Mouse (Mus musculus): Measurements from ENCODE around the gene Gde1. TPM values are rescaled to one million over a fixed set of nuclear protein-coding genes. Genes with fewer than 3 reads are reported as not detected.

Gene Gde1
- 57.6 and 70.7 TPM in 2 replicates for total RNA-seq (2012; rRNA removed)

DNA sequence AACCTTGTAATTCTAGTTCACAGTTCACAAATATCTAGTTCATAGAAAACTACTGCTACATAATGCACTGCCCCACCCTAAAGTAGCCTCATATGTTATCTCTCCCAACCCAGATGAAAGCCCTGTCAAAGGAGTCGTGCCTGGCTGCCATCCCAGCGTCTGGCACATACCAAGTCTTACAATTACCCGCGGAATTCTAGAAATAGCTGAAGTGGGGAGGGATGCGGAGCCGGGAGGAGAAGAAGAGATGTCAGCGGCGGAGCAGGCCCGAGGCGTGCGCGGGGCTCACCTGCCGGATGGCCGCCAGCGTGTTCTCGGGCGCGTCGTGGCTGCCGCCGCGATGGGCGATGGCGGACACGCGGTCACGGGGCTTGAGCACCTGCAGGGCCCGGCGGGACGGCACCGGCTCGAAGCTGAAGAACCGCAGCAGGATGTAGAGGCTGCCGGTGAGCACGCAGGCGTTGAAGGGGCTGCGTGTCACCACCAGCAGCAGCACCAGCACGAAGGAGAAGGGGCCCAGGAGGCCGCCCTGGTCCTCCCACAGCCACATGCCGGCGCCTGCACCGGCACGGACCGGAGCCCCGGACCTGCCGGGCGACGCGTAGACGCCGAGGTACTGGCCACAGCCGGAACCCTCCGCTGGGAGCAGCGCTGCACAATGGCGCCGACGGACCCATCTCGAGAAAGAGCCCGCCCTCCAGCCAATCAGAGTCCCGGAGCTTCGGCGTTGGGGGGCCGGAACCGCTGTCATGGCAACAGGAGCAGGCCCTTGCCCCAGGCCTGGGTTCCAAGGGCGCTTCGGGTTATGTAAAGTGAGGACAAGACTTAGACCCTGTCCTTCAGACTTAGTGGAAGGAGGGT is at the start of gene Gde1:
TSS of gene Gde1 (minus strand) at position 678 of the 861 bp plus-strand sequence.
- Histone ChIP-seq H3K4me3 (ENCODE audit: insufficient read depth in 1 of 2, low read depth in 1 of 2, low read length in 2 of 2, poor library complexity in 1 of 2, severe bottlenecking in 1 of 2) (peak within 1 kb of the TSS; percentile 75 to 76), H3K36me3 (ENCODE audit: control insufficient read depth, insufficient read depth, low read length, poor library complexity, severe bottlenecking) (no peaks in the 10 kb centered on the region), H3K27ac (ENCODE audit: insufficient read depth, low read depth, low read length, poor library complexity, severe bottlenecking) (no peak within 1 kb of the TSS), H3K4me1 (ENCODE audit: control insufficient read depth in 2 of 2, insufficient read depth in 2 of 2, low read length in 2 of 2, poor library complexity in 1 of 2) (peaks cover 0 to 6% of the 10 kb centered on the region in 2 experiments; a peak in 3 of 4 replicates), H3K9me3 (ENCODE audit: control insufficient read depth, insufficient read depth, low read depth, low read length) (no peaks in the 10 kb centered on the region), H3K9ac (ENCODE audit: insufficient read depth, low read depth, low read length, poor library complexity, severe bottlenecking) (peak within 1 kb of the TSS; percentile 74)
- DNase-seq (ENCODE audit: low read depth, low spot score): peak; percentile 84
- in situ Hi-C loops (cut with MboI; ENCODE audit: low sequenced_read_pairs in 2 of 2, unreplicated experiment in 2 of 2): no loop called here
- TF ChIP-seq HCFC1 (IDR thresholded peaks at IDR 0.05; ENCODE audit: borderline replicate concordance, insufficient read depth, low read length) (peak; percentile 71; the same call in 1 of the 2 replicates), MAFK (IDR thresholded peaks at IDR 0.05; ENCODE audit: insufficient read depth, low read depth, low read length) (no peak), ZNF384 (IDR thresholded peaks at IDR 0.05; ENCODE audit: low read depth, low read length) (no peak), ZC3H11A (IDR thresholded peaks at IDR 0.05; ENCODE audit: borderline replicate concordance, low read depth, low read length) (no peak)

DNA sequence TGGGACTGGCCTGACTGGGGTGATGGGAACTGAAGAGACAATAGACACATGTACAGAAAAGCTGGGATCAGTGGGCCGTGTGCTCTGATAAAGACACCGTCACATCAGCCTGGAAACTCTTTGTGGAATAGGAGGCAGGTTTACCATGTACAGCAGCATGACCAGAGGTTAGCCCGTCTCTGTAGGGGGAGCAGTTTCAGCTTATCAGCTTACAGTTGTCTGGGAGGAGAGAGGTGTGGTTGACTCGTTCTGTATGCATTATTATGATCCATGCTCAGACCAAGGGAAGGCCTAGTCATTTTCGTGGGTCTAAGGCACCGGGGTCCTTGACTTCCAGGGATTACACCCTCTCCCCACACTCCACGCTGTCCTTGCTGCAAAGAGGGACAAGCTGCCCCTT is 46.0 kb upstream of the Gde1 start:
- TF ChIP-seq MAFK (IDR thresholded peaks at IDR 0.05; ENCODE audit: insufficient read depth, low read depth, low read length) (no peak), CHD2 (IDR thresholded peaks at IDR 0.05; ENCODE audit: low read depth, low read length) (no peak), HCFC1 (IDR thresholded peaks at IDR 0.05; ENCODE audit: borderline replicate concordance, insufficient read depth, low read length) (no peak), ZC3H11A (IDR thresholded peaks at IDR 0.05; ENCODE audit: borderline replicate concordance, low read depth, low read length) (no peak), ZNF384 (IDR thresholded peaks at IDR 0.05; ENCODE audit: low read depth, low read length) (no peak)
- no peak overlapping the region for H3K4me3 ChIP-seq (ENCODE audit: insufficient read depth in 1 of 2, low read depth in 1 of 2, low read length in 2 of 2, poor library complexity in 1 of 2, severe bottlenecking in 1 of 2)
- no peaks in the 10 kb centered on the region for H3K9me3 ChIP-seq (ENCODE audit: control insufficient read depth, insufficient read depth, low read depth, low read length)
- no peaks in the 10 kb centered on the region; a peak in 1 of 4 replicates for H3K4me1 ChIP-seq (ENCODE audit: control insufficient read depth in 2 of 2, insufficient read depth in 2 of 2, low read length in 2 of 2, poor library complexity in 1 of 2)
- no peak for DNase-seq (ENCODE audit: low read depth, low spot score)
- in situ Hi-C loops (cut with MboI; ENCODE audit: low sequenced_read_pairs in 2 of 2, unreplicated experiment in 2 of 2): no loop called here
- peaks cover 10% of the 10 kb centered on the region; the same call in 1 of the 2 replicates for H3K36me3 ChIP-seq (ENCODE audit: control insufficient read depth, insufficient read depth, low read length, poor library complexity, severe bottlenecking)
- H3K9ac ChIP-seq (ENCODE audit: insufficient read depth, low read depth, low read length, poor library complexity, severe bottlenecking): no peak overlapping the region
- no peak overlapping the region for H3K27ac ChIP-seq (ENCODE audit: insufficient read depth, low read depth, low read length, poor library complexity, severe bottlenecking)

DNA sequence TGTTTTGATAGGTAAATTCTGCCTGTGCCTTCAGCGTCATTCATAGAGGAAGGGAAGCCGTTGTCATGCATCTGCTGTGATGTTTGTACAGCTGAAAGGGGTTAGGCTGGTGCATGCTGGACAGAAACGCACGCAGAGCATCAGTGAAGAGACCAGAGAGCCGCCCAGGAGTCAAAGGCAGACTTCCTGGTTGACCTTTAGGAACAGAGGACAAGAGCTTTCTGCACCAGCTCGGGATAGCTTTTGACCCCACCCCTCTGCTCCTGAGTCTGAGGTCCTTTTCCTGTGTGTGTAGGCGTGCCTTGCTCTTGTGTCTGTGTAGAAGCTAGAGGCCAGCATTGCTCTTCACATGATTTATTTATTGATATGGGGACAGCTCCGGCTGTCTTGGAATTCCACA is 44.1 kb upstream of the Gde1 start:
- in situ Hi-C loops (cut with MboI; ENCODE audit: low sequenced_read_pairs in 2 of 2, unreplicated experiment in 2 of 2): no loop called here
- H3K9me3 ChIP-seq (ENCODE audit: control insufficient read depth, insufficient read depth, low read depth, low read length): no peaks in the 10 kb centered on the region
- no peaks in the 10 kb centered on the region; a peak in 1 of 4 replicates for H3K4me1 ChIP-seq (ENCODE audit: control insufficient read depth in 2 of 2, insufficient read depth in 2 of 2, low read length in 2 of 2, poor library complexity in 1 of 2)
- no peak overlapping the region for H3K4me3 ChIP-seq (ENCODE audit: insufficient read depth in 1 of 2, low read depth in 1 of 2, low read length in 2 of 2, poor library complexity in 1 of 2, severe bottlenecking in 1 of 2)
- no peak for DNase-seq (ENCODE audit: low read depth, low spot score)
- TF ChIP-seq MAFK (IDR thresholded peaks at IDR 0.05; ENCODE audit: insufficient read depth, low read depth, low read length): no peak
- TF ChIP-seq HCFC1 (IDR thresholded peaks at IDR 0.05; ENCODE audit: borderline replicate concordance, insufficient read depth, low read length): no peak
- no peak overlapping the region for H3K27ac ChIP-seq (ENCODE audit: insufficient read depth, low read depth, low read length, poor library complexity, severe bottlenecking)
- H3K9ac ChIP-seq (ENCODE audit: insufficient read depth, low read depth, low read length, poor library complexity, severe bottlenecking): no peak overlapping the region
- peaks cover 13% of the 10 kb centered on the region; the same call in 1 of the 2 replicates for H3K36me3 ChIP-seq (ENCODE audit: control insufficient read depth, insufficient read depth, low read length, poor library complexity, severe bottlenecking)

DNA sequence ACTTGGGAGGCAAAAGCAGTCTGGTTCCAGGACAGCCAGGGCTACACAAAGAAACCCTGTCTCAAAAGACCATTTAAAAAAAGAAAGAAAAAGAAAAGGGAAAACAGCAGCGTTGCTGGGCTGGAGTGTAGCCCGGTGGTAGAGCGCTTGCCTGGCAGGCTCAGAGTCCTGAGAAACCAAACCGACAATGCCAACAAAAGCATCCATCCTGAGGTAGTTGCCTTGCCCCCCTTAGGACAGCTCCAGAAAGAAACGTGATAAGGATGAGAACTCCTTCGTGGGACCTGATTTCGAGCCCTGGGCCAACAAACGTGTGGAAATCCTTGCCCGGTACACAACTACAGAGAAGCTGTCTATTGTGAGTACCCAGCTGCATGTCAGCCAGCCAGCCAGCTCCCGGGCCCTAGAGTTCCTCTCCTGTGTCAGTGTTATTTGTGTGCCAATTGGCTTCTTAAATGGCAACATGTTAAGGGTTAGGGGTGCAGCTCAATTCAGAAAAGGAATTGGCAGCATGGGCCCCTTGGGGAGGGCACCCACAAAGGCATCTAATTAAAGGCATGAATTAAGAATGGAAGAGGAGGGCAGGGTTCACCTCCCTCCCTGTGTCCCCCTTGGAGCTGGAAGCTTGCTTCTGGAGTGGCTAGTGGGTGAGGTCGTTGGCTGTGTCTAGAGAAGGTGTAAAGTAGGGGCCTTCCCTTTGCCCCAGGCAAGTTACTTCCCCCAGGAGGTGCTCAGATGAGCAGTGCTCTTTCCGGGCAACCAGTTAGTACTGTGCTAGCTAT is 42.5 kb upstream of the Gde1 start:
- peaks cover 13% of the 10 kb centered on the region; the same call in 1 of the 2 replicates for H3K36me3 ChIP-seq (ENCODE audit: control insufficient read depth, insufficient read depth, low read length, poor library complexity, severe bottlenecking)
- in situ Hi-C loops (cut with MboI; ENCODE audit: low sequenced_read_pairs in 2 of 2, unreplicated experiment in 2 of 2): no loop called here
- no peak for DNase-seq (ENCODE audit: low read depth, low spot score)

More for the DNA sequence above, 42.5 kb upstream of the Gde1 start:
- Histone ChIP-seq H3K9ac (ENCODE audit: insufficient read depth, low read depth, low read length, poor library complexity, severe bottlenecking) (no peak overlapping the region), H3K27ac (ENCODE audit: insufficient read depth, low read depth, low read length, poor library complexity, severe bottlenecking) (no peak overlapping the region), H3K9me3 (ENCODE audit: control insufficient read depth, insufficient read depth, low read depth, low read length) (no peaks in the 10 kb centered on the region), H3K4me1 (ENCODE audit: control insufficient read depth in 2 of 2, insufficient read depth in 2 of 2, low read length in 2 of 2, poor library complexity in 1 of 2) (no peaks in the 10 kb centered on the region; a peak in 1 of 4 replicates), H3K4me3 (ENCODE audit: insufficient read depth in 1 of 2, low read depth in 1 of 2, low read length in 2 of 2, poor library complexity in 1 of 2, severe bottlenecking in 1 of 2) (no peak overlapping the region)
- TF ChIP-seq HCFC1 (IDR thresholded peaks at IDR 0.05; ENCODE audit: borderline replicate concordance, insufficient read depth, low read length) (no peak), MAFK (IDR thresholded peaks at IDR 0.05; ENCODE audit: insufficient read depth, low read depth, low read length) (no peak), CHD2 (IDR thresholded peaks at IDR 0.05; ENCODE audit: low read depth, low read length) (no peak), ZC3H11A (IDR thresholded peaks at IDR 0.05; ENCODE audit: borderline replicate concordance, low read depth, low read length) (no peak), ZNF384 (IDR thresholded peaks at IDR 0.05; ENCODE audit: low read depth, low read length) (no peak)
